Mouse (Mus musculus) cerebellum, adult 9-10 months (tissue): Measurements from ENCODE around the gene Elavl1.
"Not testable (repeated sequence)": the region's sequence is repeated elsewhere in the genome, so short reads cannot be mapped to it uniquely, and the experiment has no call there.

Experiments
- DNase-seq: peaks from one replicate; pipeline ENCODE4 v3.0.0; 2022

Elavl1 gene

DNA sequence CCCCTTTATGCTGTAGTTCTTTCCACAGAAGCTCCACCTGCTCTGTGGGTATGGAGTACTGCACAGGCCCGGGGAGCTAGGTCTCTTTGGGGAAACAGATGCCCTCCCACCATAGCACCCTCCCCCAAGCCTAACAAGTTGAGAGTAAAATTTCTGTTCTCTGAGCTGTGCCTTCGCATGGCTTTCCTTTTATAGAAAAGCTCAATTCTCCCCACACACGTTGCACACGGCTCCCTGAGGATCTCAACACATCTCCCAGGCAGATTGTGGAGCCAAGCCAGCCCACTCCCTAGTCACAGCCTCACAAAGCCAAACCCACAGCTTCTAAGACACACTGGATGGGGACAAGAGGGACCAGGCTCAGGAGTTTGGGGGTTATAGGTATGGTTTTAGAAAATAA lies 68.3 kb downstream of the Elavl1 start:
- DNase-seq, result peak; percentile 9

DNA sequence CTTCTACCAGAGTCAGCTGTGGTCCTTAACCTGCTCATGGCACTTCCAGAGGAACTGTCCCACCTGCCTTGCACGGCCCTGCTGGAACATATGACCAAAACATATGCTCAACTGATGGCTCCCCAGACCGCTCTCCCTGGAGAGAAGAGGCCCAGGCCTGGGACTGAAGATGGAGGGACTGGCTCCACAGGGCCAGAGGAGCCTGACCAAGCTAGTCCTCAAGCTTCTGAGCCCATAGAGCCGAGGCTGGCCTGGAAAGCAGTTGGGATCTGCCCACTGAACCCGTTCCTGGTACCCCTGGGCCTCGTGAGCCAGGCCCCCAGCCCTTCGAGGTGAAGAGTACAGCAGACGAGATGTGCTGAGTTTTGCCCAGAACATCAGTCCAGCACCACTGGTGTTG lies 69.7 kb downstream of the Elavl1 start:
- DNase-seq, result not testable (repeated sequence)

DNA sequence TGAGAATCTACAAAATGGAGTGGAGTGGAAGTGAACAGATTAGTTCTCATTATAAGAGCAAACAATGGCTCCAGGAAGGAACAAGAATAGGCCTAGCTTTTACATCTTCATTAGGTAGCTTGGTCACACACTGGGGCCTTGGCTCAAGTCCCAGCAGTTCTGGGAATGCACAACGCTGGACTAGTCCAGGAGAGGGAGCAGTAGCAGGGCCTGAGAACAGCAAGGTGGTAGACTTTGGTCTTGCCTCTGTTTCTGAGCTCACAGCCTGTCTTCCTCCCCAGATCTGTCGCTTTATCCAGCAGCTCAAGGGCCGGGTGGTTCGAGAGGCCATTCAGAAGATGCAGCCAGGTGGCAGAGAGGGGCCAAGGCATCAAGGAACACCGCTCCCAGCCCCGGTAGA lies 71.2 kb downstream of the Elavl1 start:
- DNase-seq, result peak; percentile 84

DNA sequence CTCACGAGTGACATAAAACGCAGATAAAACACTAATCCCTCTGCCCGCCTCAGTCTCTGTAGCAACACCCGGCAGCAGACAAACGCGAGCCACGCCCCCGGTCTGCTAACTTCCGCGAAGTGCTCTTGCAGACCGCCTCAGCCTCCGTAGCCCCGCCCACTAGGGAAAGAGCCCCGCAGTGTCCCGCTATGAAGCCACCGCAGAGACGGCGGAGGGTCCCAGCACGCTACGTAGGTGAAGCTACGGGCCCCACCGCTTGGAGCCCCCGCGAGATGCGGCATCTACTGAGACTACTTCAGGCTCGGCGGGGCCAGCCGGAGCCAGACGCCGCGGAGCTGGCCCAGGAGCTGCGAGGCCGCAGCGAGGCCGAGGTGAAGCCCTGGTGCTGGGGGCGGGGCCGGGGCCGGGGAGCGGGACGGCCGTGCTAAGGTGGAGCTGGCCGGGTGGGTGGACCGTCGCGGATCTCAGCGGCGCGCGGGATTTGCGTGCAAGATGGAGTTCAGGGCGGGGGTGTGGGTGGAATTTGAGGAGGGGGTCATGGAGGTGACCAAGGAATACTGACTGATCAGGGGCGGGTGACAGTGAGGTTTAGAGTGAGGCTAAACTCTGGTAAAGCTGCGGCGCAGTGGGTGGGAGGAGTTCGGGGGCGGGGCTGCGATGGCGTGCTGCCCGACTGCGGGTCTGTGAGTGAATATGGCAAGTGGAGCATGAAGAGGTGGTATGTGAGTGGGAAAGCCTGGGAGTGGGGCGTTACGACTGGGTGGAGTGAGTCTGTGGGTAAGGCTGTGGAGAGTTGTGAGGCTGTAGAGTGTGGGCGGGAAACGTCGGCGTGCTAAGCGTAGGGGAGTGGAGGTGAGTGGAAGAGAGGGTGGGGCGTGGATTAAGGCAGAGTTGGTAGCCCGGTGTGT lies 72.0 kb downstream of the Elavl1 start, which contains the start of gene Snapc2:
Snapc2 (plus strand) TSS at position 147 of the 908 bp plus-strand sequence.
- DNase-seq, result peak; percentile 91

GRCm38 (mm10) chr8:4252116-4252760 lies 73.0 kb downstream of the Elavl1 start:
- peak; percentile 52 for DNase-seq

- DNase-seq, result peak; percentile 82
Observed at GRCm38 (mm10) chr8:4250306-4250970, 74.8 kb downstream of the Elavl1 start.

GRCm38 (mm10) chr8:4249213-4249612 lies 76.0 kb downstream of the Elavl1 start:
- DNase-seq, result no peak

- no peak for DNase-seq
Observed at GRCm38 (mm10) chr8:4247951-4248540, 77.2 kb downstream of the Elavl1 start, which contains the start of gene Tgfbr3l. Gene Tgfbr3l (plus strand): TSS chr8:4248214.

DNA sequence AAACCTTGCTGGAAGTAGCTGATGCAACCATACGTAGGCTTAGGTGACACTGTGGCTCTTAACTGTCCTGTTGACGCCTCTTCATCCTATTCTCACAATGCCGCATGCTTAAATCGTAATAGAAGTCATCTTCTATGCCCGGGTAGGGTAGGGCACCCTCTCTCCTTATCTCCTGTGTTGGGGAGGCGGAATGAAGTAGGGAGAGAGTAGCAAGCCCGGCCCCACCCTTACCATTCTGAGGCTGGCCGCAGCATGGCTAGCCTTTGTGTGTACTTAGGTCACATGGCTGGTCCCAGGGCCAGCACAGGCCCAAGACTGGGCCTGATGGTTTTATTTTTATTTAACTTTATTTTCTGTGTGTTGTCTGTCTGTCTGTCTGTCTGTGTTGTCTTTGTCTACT lies 78.0 kb downstream of the Elavl1 start:
- no peak for DNase-seq

DNA sequence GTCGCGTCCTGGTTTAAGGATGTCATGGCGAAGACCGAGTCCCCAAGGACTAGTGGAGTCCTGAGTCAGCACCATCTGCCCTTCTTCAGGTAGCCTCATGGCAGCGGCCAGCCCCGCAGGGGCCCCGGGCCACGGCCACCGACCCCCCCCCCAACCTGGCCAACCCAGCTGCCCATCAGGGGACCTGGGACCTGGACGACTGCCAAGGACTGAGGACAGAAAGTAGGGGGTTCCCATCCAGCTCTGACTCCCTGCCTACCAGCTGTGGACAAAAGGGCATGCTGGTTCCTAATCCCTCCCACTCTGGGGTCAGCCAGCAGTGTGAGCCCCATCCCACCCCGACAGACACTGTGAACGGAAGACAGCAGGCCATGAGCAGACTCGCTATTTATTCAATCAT lies 79.5 kb downstream of the Elavl1 start:
- DNase-seq, result peak; percentile 16

- no peak for DNase-seq
Observed at GRCm38 (mm10) chr8:4245061-4245460, 80.2 kb downstream of the Elavl1 start.

GRCm38 (mm10) chr8:4239193-4239890 lies 85.9 kb downstream of the Elavl1 start:
- DNase-seq, result peak; percentile 63

- DNase-seq, result peak; percentile 100
Observed at GRCm38 (mm10) chr8:4238434-4239192, 86.6 kb downstream of the Elavl1 start, which contains the start of the genes Map2k7 and Gm49320. Gene Map2k7 (plus strand): TSS chr8:4238740. Gene Gm49320 (plus strand): TSS chr8:4238865.

DNA sequence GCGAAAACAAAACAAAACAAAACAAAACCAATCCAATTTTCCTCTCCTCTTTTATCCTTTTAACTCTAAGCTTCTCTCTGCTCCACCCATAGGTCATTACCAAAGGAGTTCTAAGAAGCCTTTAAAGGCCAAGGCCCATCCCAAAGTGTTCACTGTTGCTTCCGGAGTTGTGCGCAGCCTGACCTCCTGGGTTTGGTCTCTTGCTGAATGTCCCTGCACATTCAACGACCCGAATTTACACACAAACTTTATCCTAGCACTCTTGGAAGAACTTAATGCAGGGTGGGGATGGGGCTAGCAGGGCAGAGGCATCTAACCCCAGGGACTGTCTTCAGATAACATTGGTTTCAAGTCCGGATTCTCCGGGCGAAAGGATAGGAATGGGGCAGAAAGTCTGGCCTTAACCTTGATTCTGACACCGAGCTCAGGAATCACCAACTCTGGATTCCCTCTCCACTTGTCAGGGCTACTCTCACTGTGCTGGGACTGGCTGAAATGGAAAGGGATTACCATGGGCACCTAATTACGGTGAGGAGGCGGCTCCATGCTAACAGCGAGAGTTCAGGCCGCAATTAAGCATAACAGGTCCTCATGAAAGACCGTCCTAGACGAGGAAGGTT lies 87.3 kb downstream of the Elavl1 start:
- DNase-seq, result no peak
